Mouse (Mus musculus) kidney, adult 8-10 months (tissue): ENCODE data around the gene Tas2r115.
"Not testable (repeated sequence)": the region's sequence is repeated elsewhere in the genome, so short reads cannot be mapped to it uniquely, and the experiment has no call there.

Source experiments
- DNase-seq, 2 experiments: peaks; one replicate each; pipeline ENCODE4 v3.0.0; 2022

The Tas2r115 gene

DNA sequence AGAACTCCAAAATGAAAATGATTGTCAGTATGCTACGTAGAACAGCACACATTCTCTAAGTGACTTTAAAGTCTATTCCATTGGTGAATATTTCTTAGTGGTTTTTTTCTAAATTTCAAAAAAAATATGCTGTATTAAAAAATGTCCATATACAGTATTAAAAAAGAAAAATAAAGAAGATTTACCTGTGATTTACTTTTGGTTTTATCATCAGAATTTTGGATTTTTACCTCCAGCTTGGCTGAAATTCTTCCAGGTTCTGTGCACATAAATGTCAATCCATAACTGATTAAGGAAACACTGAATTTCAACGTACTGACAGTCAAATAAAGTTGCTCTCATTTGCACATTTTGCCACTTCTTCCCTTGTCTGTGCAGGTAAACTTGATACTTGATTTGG, at the start of gene Tas2r115:
Gene Tas2r115, minus strand, starts transcription at position 101 of the 400 bp plus-strand sequence.
- no peak for DNase-seq

DNA sequence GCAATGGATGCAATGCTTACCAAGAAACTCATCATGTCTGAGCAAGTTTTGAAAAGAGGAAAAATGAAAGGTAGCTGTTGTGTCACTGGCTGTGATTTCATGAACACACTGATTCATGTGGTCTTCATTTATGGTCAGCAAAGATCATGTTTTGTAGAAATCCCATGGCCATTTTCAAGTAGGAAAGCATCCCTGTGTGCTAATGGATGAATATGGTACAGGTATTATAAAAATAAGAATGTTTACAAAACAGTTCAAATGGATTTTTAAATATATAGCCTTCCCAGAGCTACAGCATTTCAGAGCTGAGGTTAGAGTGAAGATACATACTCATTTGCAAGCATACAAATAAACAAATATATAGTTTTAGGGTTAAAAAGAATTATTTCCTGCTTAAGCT, 40.2 kb upstream of the Tas2r115 start, which contains the start of gene Tas2r136:
Gene Tas2r136, minus strand, starts transcription at position 101 of the 400 bp plus-strand sequence.
- no peak for DNase-seq

DNA sequence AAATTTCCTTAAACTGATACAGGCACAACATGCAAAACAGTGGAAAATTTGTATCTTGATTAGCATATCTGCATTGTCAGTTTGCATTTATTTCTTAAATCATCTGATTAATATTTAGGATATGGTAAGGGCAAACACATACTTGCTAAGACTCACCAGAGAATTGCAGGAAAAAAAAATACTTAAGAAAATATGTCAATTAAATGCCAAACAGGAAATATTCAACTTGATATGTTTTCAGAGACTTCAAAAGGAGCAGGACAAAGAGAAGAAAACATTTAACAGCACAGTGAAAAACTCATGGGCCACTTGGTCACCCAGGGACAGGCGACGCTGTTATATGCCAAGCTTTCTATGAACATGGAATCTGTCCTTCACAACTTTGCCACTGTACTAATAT, 24.0 kb upstream of the Tas2r115 start, which contains the start of gene Tas2r102:
Gene Tas2r102, plus strand, starts transcription at position 301 of the 400 bp plus-strand sequence.
- no peak for DNase-seq

DNA sequence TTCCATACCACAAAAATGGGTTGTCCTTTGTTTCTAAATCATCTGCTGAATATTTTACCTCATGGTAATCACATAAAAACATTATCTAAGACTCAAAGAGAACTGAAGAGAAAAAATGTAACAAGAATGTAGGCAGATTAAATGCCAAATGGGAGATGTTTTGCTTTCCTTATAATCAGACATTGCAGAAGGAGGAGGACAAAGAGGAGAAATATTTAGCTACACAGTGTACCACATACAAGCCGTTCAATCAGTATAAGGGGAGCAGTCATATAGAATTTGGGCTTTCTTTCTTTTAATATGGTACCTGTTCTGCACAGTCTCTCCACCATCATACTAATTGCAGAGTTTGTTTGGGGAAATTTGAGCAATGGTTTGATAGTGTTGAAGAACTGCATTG, 16.6 kb upstream of the Tas2r115 start, which contains the start of gene Tas2r124:
Gene Tas2r124, plus strand, starts transcription at position 301 of the 400 bp plus-strand sequence.
- DNase-seq = no peak

DNA sequence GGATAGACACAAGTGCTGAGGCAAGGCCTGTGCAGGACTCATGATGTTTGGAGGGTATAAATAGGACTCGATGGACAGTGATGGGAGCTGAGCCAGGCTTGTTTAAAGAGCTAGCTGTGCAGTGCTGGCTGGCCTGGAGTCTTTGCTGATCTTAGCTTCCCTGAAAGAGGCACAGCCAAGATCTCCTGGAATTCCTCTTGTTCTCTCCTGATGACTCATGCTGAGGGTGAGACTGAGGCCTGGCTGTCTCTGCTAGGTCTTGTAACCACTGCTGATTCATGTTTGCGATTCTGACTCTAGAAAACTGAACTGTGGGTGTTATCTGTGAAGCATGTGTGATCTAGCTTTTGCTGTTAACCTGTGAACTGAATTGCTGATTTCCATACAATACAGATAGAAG, 12.4 kb upstream of the Tas2r115 start:
- no peak for DNase-seq

DNA sequence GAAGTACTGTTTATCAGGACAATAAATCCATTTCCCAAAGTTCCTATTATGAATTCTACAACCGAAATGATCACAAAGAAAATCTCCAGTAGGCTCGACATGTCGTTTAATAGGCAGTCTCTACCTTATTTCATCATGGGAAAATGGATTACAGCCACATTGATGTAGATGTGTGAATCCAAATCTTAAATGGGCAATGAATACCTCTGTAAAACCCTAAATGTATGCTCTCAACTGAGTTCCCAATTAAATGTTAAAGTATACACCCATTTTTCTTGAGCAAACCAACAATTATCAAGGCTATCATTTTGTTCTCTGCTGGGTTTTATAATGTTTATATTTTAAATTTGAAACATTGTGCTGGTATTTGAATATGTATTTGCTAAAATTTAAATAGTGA, 26.0 kb downstream of the Tas2r115 start, which contains the start of gene Tas2r122:
Gene Tas2r122, minus strand, starts transcription at position 101 of the 400 bp plus-strand sequence.
- no peak for DNase-seq

DNA sequence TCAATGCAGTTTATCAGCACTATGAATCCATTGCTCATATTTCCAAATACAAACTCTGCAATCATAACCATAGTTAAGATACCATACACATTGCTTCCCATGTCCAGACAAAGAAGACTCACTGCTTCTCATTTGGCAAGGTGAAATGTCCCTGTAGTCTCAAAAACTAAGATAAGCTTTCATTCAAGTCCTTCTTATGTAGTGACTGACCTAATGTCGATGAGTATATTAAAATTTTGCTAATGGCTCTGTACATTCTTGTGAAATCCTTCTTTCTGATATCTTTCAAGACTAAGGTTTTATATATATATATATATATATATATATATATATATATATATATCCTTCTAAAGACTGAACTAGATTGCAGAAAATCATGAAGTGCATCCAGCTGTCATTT, 36.9 kb downstream of the Tas2r115 start, which contains the start of gene Tas2r121:
Gene Tas2r121, minus strand, starts transcription at position 101 of the 400 bp plus-strand sequence.
- DNase-seq = no peak

DNA sequence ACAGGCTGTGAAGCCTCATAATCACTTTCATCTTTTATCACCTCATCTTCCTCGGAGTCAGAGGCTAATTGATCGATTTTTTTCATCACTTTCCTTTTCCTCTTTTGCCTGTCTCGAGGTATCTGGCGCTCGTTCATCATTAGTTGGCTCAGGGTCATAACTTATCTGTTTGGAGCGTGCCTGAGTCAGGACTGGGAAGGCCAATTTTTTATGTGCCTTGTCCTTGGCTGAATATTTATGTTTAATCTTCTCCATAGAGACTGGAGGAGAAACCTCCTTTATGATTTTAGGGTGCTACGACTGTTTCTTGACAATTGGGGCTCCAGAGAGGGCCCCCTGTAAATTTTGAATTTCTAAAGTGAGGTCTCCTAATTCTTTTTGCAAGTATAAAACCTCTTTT, 46.2 kb downstream of the Tas2r115 start:
- not testable (repeated sequence) for DNase-seq
